Mouse (Mus musculus) midbrain, embryonic 10.5 days (tissue): Measurements from ENCODE around the gene Gm11639. TPM values are rescaled to one million over a fixed set of nuclear protein-coding genes. Genes with fewer than 3 reads are reported as not detected.
A peak's percentile ranks its signal among the peaks of the same experiment; 100 is the strongest.

ENCODE experiments used
- DNase-seq: peaks from one replicate; pipeline ENCODE4 v3.0.0-alpha.2; 2017; ENCODE audit warnings: low spot score
- H3K27ac ChIP-seq: fragments of 300-500 bp; sonication (generic); replicated peaks from 2 replicates; pipeline ENCODE4 v1.5.1; 2016; ENCODE audit warnings: mild to moderate bottlenecking
- H3K27me3 ChIP-seq: fragments of 300-500 bp; sonication (generic); 2 replicates; pipeline ENCODE4 v1.6.1; 2016; ENCODE audit warnings: low read depth, mild to moderate bottlenecking; ENCODE audit not compliant: poor library complexity, severe bottlenecking
- H3K36me3 ChIP-seq: fragments of 300-500 bp; sonication (generic); 2 replicates; pipeline ENCODE4 v1.6.1; 2016; ENCODE audit warnings: mild to moderate bottlenecking, moderate library complexity
- H3K4me1 ChIP-seq: fragments of 300-500 bp; sonication (generic); 2 replicates; pipeline ENCODE4 v1.6.1; 2016
- H3K4me3 ChIP-seq: fragments of 300-500 bp; sonication (generic); 2 replicates; pipeline ENCODE4 v1.5.1; 2016; ENCODE audit warnings: mild to moderate bottlenecking, moderate library complexity
- H3K9me3 ChIP-seq: fragments of 300-500 bp; sonication (generic); replicated peaks from 2 replicates; pipeline ENCODE4 v1.6.1; 2016; ENCODE audit warnings: mild to moderate bottlenecking
- WGBS: fragments of 180-500 bp; shearing (Covaris S2); methylation state at CpG from one replicate; pipeline ENCODE4 v1.1.7; 2016; 5-methylcytosine and 5-hydroxymethylcytosine counted together
- polyA plus RNA-seq: library from polyadenylated mRNA; unstranded; fragments of >200 nt; fragmentation: Nextera tagmentation; extraction: Ambion mirVana; gene quantifications from 2 replicates; pipeline ENCODE4 v1.2.1, GENCODE M21; 2016

Gene Gm11639
- polyA plus RNA-seq, 1 experiment from 2014 or later = not detected

DNA sequence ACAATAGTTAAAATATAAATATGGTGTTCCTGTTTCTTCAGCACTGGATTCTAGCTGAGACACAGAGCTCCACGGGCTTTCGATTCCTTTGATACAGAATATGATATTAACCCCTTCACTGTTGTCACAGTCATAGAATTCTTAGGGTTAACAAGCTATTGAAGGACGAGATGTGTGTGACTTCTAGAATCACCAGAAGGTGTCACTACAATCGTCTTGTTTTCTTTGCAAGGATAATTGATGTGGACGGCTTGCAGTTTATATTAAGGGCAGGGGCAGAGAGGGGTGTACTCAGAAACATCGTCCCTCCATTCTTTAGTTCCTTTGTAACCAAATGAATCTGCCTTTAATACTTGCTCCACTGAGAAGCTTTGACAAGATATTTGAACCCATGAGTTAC, 80.3 kb downstream of the Gm11639 start:
- no peak overlapping the region for H3K4me3 ChIP-seq
- 48% methylated on average over 6 of the region's 6 CpGs for WGBS
- H3K4me1 ChIP-seq = no peaks in the 10 kb centered on the region
- no peaks in the 10 kb centered on the region for H3K27me3 ChIP-seq
- H3K9me3 ChIP-seq = no peaks in the 10 kb centered on the region
- H3K36me3 ChIP-seq = no peaks in the 10 kb centered on the region
- no peak overlapping the region for H3K27ac ChIP-seq
- DNase-seq = no peak

DNA sequence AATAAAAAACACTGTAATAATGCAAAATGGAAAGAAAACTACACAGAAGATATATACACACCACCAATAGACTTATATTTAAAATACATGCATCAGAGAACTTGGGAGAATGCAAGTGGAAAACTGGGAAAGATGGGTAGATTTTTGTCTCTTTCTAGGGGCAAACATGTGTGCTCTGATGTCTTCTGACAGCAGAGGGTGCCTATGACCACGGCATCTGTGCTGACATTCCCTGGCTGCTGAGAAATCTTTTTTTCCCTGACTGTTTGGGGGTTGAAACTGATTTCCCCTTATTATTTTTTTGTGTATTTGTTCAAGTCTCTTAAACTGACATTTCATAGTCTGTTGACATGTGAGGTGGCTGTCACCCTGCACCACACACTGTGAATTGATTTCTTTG, 81.6 kb downstream of the Gm11639 start:
- Histone ChIP-seq H3K27ac (no peak overlapping the region), H3K36me3 (no peaks in the 10 kb centered on the region), H3K27me3 (no peaks in the 10 kb centered on the region), H3K4me3 (no peak overlapping the region), H3K4me1 (no peaks in the 10 kb centered on the region), H3K9me3 (no peaks in the 10 kb centered on the region)
- WGBS = 45% methylated on average over 1 of the region's 1 CpGs
- no peak for DNase-seq

DNA sequence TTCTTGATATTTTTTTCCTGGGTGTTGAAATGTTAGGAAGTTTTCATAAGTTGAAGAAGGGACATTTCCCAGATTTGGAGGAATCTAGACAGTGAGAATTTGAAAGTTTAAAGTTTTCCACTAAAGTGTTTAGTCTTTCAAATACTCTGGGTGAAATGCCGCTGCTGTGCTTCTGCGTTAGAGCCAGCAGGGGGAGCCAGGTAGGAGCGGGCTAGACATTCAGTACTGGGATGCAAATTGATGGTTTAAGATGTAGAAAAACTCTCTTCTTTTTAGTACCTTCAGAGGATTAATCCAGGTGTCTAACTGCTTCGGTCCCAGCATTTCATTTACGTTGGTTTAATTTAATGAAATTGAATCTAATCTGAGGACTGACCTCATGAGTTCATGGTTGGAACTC, 82.6 kb downstream of the Gm11639 start:
- H3K4me1 ChIP-seq = no peaks in the 10 kb centered on the region
- no peaks in the 10 kb centered on the region for H3K9me3 ChIP-seq
- peak; percentile 23 for DNase-seq
- no peak overlapping the region for H3K4me3 ChIP-seq
- H3K36me3 ChIP-seq = no peaks in the 10 kb centered on the region
- 14% methylated on average over 5 of the region's 5 CpGs for WGBS
- H3K27ac ChIP-seq = no peak overlapping the region
- no peaks in the 10 kb centered on the region for H3K27me3 ChIP-seq

DNA sequence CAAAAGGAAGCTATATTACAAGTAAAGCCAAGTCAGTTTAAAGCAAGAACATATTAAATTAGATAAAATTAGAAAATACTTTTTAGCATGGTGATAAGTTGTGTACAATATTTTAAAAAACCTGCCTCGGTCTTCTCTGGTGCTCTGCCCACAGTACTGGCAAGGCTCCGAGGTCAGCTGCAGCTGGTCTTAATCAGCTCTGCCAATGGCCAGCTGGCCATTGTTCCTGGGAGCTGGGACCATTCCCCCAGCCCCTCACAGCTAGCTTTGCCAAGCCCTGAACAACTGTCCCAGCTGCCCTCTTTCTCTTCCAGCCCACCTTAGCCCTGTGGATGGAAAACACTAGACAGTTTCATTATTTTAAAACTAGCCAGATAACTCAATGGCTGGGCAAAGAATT, 93.3 kb downstream of the Gm11639 start:
- Histone ChIP-seq H3K36me3 (no peaks in the 10 kb centered on the region), H3K27ac (no peak overlapping the region), H3K4me3 (no peak overlapping the region), H3K4me1 (no peaks in the 10 kb centered on the region), H3K27me3 (no peaks in the 10 kb centered on the region), H3K9me3 (no peaks in the 10 kb centered on the region)
- DNase-seq = no peak
- 81% methylated on average over 2 of the region's 2 CpGs for WGBS

DNA sequence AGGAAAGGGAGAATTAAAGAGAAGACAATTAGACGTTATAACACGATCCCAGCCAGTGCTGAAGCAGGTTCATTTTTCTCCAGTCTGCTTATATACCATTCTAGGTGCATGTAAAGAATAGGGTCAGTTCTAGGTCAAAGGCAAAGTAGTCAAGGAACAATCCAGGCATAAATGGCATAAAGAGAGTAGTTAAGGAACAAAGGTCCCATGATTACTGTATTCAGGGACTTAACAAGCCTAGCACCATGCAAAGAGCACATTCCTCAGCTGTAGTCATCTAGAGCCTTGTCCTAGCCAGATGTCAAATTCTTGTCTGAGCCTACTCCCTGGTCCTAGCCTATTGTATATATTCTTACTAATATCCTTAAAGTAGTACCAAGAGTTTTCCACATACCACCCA, 259.2 kb downstream of the Gm11639 start:
- DNase-seq = no peak
- Histone ChIP-seq H3K9me3 (no peaks in the 10 kb centered on the region), H3K36me3 (no peaks in the 10 kb centered on the region), H3K4me3 (no peak overlapping the region), H3K4me1 (no peaks in the 10 kb centered on the region), H3K27ac (no peak overlapping the region), H3K27me3 (no peaks in the 10 kb centered on the region)
- 74% methylated on average over 2 of the region's 2 CpGs for WGBS

DNA sequence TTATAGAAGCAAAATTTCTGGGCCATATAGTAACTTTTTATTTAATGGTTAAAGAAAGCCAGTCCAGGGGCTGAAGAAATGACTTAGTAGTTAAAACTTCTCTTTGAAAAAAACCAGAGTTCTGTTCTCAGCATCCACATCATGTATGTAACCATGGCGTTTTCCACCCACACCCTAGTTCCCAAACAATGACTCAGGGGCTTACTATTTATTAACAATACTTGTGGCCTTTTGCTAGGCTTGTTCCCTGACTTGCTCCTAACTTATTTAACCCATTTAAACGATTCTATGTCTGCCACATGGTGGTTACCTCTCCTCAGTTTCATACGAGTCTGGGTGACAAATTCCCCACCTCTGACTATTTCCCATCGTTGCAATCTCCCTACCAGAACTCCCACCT, 266.8 kb downstream of the Gm11639 start:
- Histone ChIP-seq H3K27ac (no peak overlapping the region), H3K36me3 (no peaks in the 10 kb centered on the region), H3K9me3 (no peaks in the 10 kb centered on the region), H3K4me1 (no peaks in the 10 kb centered on the region), H3K27me3 (no peaks in the 10 kb centered on the region), H3K4me3 (no peak overlapping the region)
- WGBS = 74% methylated on average over 4 of the region's 4 CpGs
- DNase-seq = no peak

DNA sequence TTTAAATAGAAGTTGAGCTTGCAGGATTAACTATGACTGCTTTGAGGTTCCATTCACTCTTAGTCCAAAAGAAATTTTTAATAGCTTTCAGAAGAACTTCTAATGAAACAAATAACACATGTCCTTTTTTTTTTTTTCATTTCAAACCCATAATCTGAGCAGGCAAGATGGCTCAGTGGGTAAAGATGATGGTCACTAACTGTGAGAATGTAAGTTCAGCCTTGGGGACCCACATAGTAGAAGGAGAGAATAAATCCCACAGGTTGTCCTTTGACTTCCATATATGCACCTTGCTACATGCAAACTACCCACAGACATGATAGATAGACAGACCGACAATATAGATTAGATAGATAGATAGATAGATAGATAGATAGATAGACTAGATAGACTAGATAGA, 282.4 kb downstream of the Gm11639 start:
- WGBS = 94% methylated on average over 1 of the region's 1 CpGs
- Histone ChIP-seq H3K4me3 (no peak overlapping the region), H3K9me3 (no peaks in the 10 kb centered on the region)

DNA sequence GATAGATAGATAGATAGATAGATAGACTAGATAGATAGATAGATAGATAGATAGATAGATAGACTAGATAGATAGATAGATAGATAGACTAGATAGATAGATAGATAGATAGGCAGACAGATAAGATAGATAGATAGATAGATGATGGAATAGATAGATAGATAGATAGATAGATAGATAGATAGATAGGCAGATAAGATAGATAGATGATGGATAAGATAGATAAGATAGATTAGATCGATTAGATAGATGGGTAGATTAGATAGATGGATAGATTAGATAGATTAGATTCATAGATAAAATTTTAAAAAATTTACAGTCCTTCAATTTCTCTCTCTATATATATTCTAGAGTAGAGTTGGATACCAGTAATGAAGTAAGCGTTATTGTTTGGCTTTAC, 282.9 kb downstream of the Gm11639 start:
- 84% methylated on average over 2 of the region's 2 CpGs for WGBS
- H3K4me3 ChIP-seq = no peak overlapping the region
- H3K27ac ChIP-seq = no peak overlapping the region
- DNase-seq = no peak
- 0 out of 2 replicates have a peak, but pooled peaks cover 4% of the 10 kb centered on the region for H3K4me1 ChIP-seq
- H3K36me3 ChIP-seq = no peaks in the 10 kb centered on the region
- H3K27me3 ChIP-seq = no peaks in the 10 kb centered on the region
- no peaks in the 10 kb centered on the region for H3K9me3 ChIP-seq

More for the DNA sequence above, 282.4 kb downstream of the Gm11639 start:
- DNase-seq = no peak
- Histone ChIP-seq H3K27ac (no peak overlapping the region), H3K27me3 (no peaks in the 10 kb centered on the region), H3K36me3 (no peaks in the 10 kb centered on the region), H3K4me1 (0 out of 2 replicates have a peak, but pooled peaks cover 4% of the 10 kb centered on the region)

DNA sequence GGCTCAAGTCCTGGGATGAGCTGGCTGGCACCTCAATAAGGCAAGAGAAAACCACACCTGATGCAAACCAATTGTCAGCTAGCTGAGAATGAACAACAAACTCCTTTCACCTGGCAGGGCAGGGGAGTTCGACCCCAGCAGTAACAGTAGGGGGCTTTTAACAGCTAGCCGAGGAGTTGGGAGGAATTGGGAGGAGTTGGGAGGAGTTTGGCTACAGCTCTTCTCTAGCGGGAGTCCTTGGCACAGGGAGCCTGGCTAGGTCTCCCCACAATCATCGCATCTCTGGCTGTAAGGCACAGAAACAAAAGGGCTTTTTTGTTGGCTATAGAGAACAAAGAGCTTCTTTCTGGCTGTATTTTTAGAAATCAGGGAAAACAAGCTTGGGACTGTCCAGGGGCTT, 285.8 kb downstream of the Gm11639 start:
- Histone ChIP-seq H3K4me1 (0 out of 2 replicates have a peak, but pooled peaks cover 4% of the 10 kb centered on the region), H3K36me3 (no peaks in the 10 kb centered on the region), H3K27me3 (no peaks in the 10 kb centered on the region), H3K9me3 (no peaks in the 10 kb centered on the region), H3K4me3 (no peak overlapping the region), H3K27ac (no peak overlapping the region)
- DNase-seq = no peak
- 2% methylated on average over 4 of the region's 4 CpGs for WGBS

DNA sequence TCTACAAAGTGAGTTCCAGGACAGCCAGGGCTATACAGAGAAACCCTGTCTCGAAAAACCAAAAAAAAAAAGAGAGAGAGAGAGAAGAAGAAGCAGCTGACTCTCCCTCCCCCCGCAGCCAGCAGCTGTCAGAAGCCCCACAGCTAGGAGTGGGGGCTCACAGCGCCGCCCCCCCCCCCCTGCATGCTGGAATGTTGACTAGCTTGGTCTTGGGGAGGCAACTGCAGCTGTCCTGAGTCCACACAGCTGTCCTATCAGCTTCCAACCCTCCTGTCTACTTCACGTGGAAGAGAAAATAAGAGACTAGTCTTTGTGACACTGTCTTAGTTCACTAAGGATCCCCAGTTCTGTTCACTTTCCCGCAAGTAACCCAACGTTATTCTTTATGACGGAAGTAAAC, 287.0 kb downstream of the Gm11639 start:
- H3K36me3 ChIP-seq = no peaks in the 10 kb centered on the region
- no peaks in the 10 kb centered on the region for H3K27me3 ChIP-seq
- H3K4me3 ChIP-seq = no peak overlapping the region
- 0 out of 2 replicates have a peak, but pooled peaks cover 4% of the 10 kb centered on the region for H3K4me1 ChIP-seq
- H3K27ac ChIP-seq = no peak overlapping the region
- DNase-seq = no peak
- 83% methylated on average over 8 of the region's 8 CpGs for WGBS
- H3K9me3 ChIP-seq = no peaks in the 10 kb centered on the region

DNA sequence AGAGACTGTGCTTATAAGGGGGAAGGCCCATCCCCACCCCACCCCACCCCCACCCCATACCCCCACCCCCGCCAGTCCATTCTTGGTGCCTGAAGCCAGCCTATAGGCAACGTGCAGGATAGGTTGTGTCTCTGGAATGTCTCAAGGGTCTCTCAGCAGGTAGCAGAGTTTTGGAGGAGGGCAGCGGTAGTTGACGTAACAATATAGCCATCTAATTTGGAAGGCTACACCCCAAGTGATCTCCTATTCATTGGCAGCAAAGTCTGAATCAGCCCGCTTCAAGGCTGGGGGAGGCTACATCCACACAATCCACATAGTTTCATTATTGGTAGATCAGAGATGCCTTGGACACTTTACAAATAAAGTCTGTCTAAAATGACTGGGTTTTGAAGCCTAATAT, 292.5 kb downstream of the Gm11639 start:
- no peaks in the 10 kb centered on the region for H3K36me3 ChIP-seq
- no peak overlapping the region for H3K4me3 ChIP-seq
- H3K27ac ChIP-seq = no peak overlapping the region
- DNase-seq = no peak
- no peaks in the 10 kb centered on the region for H3K27me3 ChIP-seq
- no peaks in the 10 kb centered on the region for H3K4me1 ChIP-seq
- H3K9me3 ChIP-seq = no peaks in the 10 kb centered on the region
- WGBS = 68% methylated on average over 5 of the region's 5 CpGs

DNA sequence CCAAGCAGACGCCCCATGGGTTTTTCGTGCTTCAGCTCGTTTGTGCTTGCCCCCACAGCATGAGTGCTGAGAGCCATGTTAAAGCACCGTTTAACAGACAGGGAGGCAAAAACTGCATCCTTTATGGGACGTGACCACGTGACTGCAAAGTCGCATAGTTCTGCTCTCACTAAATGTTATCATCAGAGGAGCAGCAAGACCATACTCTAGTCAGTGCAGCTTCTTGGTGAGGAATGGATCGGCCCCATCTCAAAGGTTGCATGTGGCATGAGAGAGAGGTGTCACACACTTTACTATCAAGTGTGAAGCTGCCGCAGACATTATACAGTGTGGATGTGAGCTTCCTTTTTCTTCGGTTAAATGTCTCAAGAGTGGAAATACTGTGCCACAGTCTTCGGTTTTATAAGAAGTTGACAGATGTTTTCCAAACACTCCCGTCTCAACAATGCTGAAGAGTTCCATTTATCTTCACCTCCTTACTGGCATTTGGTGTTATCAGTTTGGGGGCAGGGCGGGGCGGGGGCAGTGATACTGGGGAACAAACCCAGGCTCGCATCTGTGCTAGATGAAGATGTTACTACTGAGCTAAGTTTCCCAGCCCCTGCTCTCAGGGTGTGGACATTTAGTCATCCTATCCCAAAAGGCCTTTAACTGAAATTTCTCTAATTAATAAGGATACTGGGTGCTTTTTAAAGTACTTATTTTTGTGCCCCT, 296.0 kb downstream of the Gm11639 start:
- Histone ChIP-seq H3K9me3 (no peaks in the 10 kb centered on the region), H3K36me3 (no peaks in the 10 kb centered on the region), H3K27ac (no peak overlapping the region), H3K4me1 (no peaks in the 10 kb centered on the region), H3K4me3 (no peak overlapping the region), H3K27me3 (no peaks in the 10 kb centered on the region)
- DNase-seq = no peak
- 83% methylated on average over 15 of the region's 15 CpGs for WGBS

DNA sequence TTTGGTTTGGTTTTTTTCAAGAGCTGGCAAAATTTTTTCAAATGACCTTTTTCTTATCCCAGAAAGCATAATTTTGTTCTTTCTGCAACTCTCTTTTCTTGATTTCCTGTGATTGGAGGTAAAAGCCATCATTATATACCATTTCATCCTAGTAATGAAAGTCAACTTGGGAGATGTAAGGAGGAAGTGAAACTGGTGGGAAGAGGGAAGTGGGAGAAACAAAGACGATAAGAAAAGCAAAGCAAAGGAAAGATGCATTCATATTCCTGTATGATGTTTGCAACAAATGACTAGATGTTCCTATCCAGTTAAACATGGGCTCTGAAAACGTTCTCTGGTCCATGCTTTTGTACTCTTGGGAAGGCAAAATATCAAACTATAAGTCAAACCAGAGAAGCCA, 323.7 kb downstream of the Gm11639 start:
- H3K36me3 ChIP-seq = no peaks in the 10 kb centered on the region
- no peak for DNase-seq
- no peaks in the 10 kb centered on the region for H3K27me3 ChIP-seq
- no peaks in the 10 kb centered on the region for H3K4me1 ChIP-seq
- H3K27ac ChIP-seq = no peak overlapping the region
- no peaks in the 10 kb centered on the region for H3K9me3 ChIP-seq
- WGBS = 71% methylated on average over 2 of the region's 2 CpGs
- H3K4me3 ChIP-seq = no peak overlapping the region

DNA sequence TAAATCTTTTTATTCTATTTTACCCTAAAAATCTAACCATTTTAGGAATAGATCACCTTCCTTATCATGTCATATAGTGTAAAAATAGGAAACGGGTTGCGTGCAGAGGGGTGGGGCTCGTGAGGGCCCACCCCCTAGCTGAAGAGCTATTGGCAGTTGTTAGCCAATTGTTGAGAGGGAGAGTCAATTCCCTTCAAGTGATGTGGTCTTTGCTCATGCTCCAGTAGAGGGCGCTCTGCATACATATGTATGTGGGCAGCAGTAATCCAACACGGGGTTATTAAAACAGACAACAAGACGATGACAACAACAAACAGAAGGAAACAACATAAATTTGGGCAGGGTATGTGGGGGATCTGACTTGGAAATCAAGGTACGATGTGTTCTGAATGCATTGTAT, 335.6 kb downstream of the Gm11639 start:
- Histone ChIP-seq H3K4me1 (no peaks in the 10 kb centered on the region), H3K36me3 (no peaks in the 10 kb centered on the region), H3K27me3 (no peaks in the 10 kb centered on the region), H3K27ac (no peak overlapping the region), H3K9me3 (no peaks in the 10 kb centered on the region), H3K4me3 (no peak overlapping the region)
- WGBS = 72% methylated on average over 7 of the region's 7 CpGs
- no peak for DNase-seq
